Mouse (Mus musculus): ENCODE results near the gene Phf23.

GRCm38 (mm10) chr11:70013408-70013807, 17.8 kb downstream of the Phf23 start:
- TF ChIP-seq POLR2A (IDR thresholded peaks at IDR 0.05; ENCODE audit: borderline replicate concordance, insufficient read depth, low read length), result no peak
- no peak for TF ChIP-seq CTCF (IDR thresholded peaks at IDR 0.05; ENCODE audit: borderline replicate concordance, insufficient read depth, low read depth, low read length)
